Comparison of ENCODE assay signal across 8 mouse cellular contexts in genomic region chr10:59503433-59504210, GRCm38 (mm10).
A peak's percentile ranks its signal among the peaks of the same experiment; 100 is the strongest.
DNase-seq lines count a peak whose midpoint lies in the region; ATAC-seq and TF ChIP-seq lines count a peak whose summit lies in the region.

No protein-coding gene starts in this region.

- ATAC-seq in hindbrain, embryonic 16.5 days: peak; percentile 79
- peak; percentile 84 for ATAC-seq in lung, postnatal 0 days

- no peaks in the 10 kb centered on the region for H3K27me3 ChIP-seq in hindbrain, embryonic 16.5 days (replicated peaks; ENCODE audit: control insufficient read depth, insufficient read depth, low read length)
- no peaks in the 10 kb centered on the region for H3K27me3 ChIP-seq in lung, postnatal 0 days (replicated peaks; ENCODE audit: insufficient read depth, low read length)

- no peak overlapping the region for H3K27ac ChIP-seq in hindbrain, embryonic 16.5 days (ENCODE audit: low read depth, low read length)
- no peak overlapping the region for H3K27ac ChIP-seq in lung, postnatal 0 days (ENCODE audit: low read length)

- 43% methylated on average over 31 of the region's 31 CpGs for WGBS in hindbrain, embryonic 16.5 days
- 34% methylated on average over 31 of the region's 31 CpGs for WGBS in lung, postnatal 0 days

- H3K4me2 ChIP-seq in hindbrain, embryonic 16.5 days (ENCODE audit: low read length): peak overlapping the region; percentile 45
- peak overlapping the region; percentile 49 for H3K4me2 ChIP-seq in lung, postnatal 0 days (replicated peaks; ENCODE audit: low read depth, low read length)

- no peak for TF ChIP-seq CTCF in lung, postnatal 0 days (IDR thresholded peaks at IDR 0.05)

- H3K4me3 ChIP-seq in hindbrain, embryonic 16.5 days (ENCODE audit: low read length): peak overlapping the region; percentile 15
- H3K4me3 ChIP-seq in lung, postnatal 0 days (ENCODE audit: low read depth, low read length): peak overlapping the region; percentile 8; the same call in 1 of the 2 replicates

- no peaks in the 10 kb centered on the region for H3K36me3 ChIP-seq in hindbrain, embryonic 16.5 days (ENCODE audit: control insufficient read depth, insufficient read depth, low read length)
- no peaks in the 10 kb centered on the region for H3K36me3 ChIP-seq in lung, postnatal 0 days (ENCODE audit: insufficient read depth, low read length)

- H3K9ac ChIP-seq in hindbrain, embryonic 16.5 days (ENCODE audit: low read depth, low read length): no peak overlapping the region
- H3K9ac ChIP-seq in lung, postnatal 0 days (replicated peaks; ENCODE audit: low read depth): peak overlapping the region; percentile 26; the same call in 1 of the 2 replicates

- DNase-seq in adrenal gland, postnatal 10 days: peak; percentile 45
- DNase-seq in adrenal gland, postnatal 25 days: no peak
- peak; percentile 33 for DNase-seq in gastrocnemius, postnatal 10 days
- DNase-seq in left cerebral cortex, adult 18-20 months (ENCODE audit: low spot score in 2 of 2): peak; percentile 58 to 73
- DNase-seq in lung, postnatal 0 days (ENCODE audit: low spot score): peak; percentile 82
- peak; percentile 53 for DNase-seq in right cerebral cortex, postnatal 14 days
- no peak for DNase-seq in MN1 (ENCODE audit: low spot score)

- no peaks in the 10 kb centered on the region for H3K9me3 ChIP-seq in hindbrain, embryonic 16.5 days (ENCODE audit: control insufficient read depth, low read length)
- no peaks in the 10 kb centered on the region for H3K9me3 ChIP-seq in lung, postnatal 0 days (ENCODE audit: low read length)

- H3K4me1 ChIP-seq in hindbrain, embryonic 16.5 days (ENCODE audit: control insufficient read depth, insufficient read depth, low read depth, low read length): peaks cover 8% of the 10 kb centered on the region; the same call in 1 of the 2 replicates
- H3K4me1 ChIP-seq in lung, postnatal 0 days (ENCODE audit: insufficient read depth, low read depth, low read length): no peaks in the 10 kb centered on the region

- no peak for TF ChIP-seq EP300 in lung, postnatal 0 days (IDR thresholded peaks at IDR 0.05)

Comparison
In these comparisons a context has a peak if more than half of its experiments do, and no peak if none do; other contexts are left out.
1. DNase-seq: peak in adrenal gland, postnatal 10 days (single experiment), gastrocnemius, postnatal 10 days (single experiment), left cerebral cortex, adult 18-20 months (2 of 2), lung, postnatal 0 days (single experiment) and right cerebral cortex, postnatal 14 days (single experiment); none in adrenal gland, postnatal 25 days (single experiment) and MN1 (single experiment).